Mouse (Mus musculus) erythroblast, embryonic 14.5 days (primary cell): ENCODE data around the gene Tmem45a.

ENCODE experiments used
- GATA1 ChIP-seq: IDR thresholded peaks from 2 replicates; pipeline ENCODE4 v1.6.1; 2012; ENCODE audit warnings: low read length, inconsistent platforms, mixed read lengths
- TAL1 ChIP-seq: IDR thresholded peaks from 3 replicates; pipeline ENCODE4 v1.6.1; 2012; ENCODE audit warnings: low read length, inconsistent platforms, mixed read lengths

DNA sequence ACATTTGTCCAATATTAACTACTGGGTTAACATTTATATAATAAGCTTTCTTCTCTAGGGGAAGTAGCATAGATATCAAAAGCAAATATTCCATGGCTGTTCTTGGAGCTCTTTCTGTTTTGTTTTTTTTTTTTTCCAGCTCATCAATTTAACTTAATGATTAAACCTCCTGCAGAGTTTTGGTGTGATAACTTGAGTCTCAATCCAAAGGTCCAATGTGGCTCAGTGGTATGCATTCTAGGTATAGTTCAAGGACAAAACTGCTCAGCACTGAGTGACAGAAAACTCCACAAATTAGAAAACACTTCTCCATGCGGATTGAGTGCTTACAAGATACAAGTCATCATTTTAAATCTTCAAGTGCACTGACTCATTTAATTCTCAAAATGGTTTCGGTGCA lies 100.0 kb downstream of the Tmem45a start:
- TF ChIP-seq TAL1 (no peak), GATA1 (no peak)
